Mouse (Mus musculus): ENCODE measurements around the gene Ptch2.
A peak's percentile ranks its signal among the peaks of the same experiment; 100 is the strongest.

Gene Ptch2

GRCm38 (mm10) chr4:117130790-117131189 is 34.9 kb downstream of the Ptch2 start:
- DNase-seq: no peak

GRCm38 (mm10) chr4:117131198-117131597 is 35.3 kb downstream of the Ptch2 start:
- DNase-seq: no peak

GRCm38 (mm10) chr4:117131890-117132793 is 36.3 kb downstream of the Ptch2 start:
- DNase-seq: peak; percentile 65

GRCm38 (mm10) chr4:117132794-117133143 is 36.9 kb downstream of the Ptch2 start:
- no peak for DNase-seq

GRCm38 (mm10) chr4:117133366-117133796 is 37.5 kb downstream of the Ptch2 start:
- DNase-seq: no peak

GRCm38 (mm10) chr4:117133817-117134600 is 38.1 kb downstream of the Ptch2 start, which contains the start of gene Plk3:
Gene Plk3, minus strand, starts transcription at chr4:117133963.
- peak; percentile 98 for DNase-seq

GRCm38 (mm10) chr4:117134601-117134995 is 38.7 kb downstream of the Ptch2 start:
- no peak for DNase-seq

GRCm38 (mm10) chr4:117136034-117136433 is 40.2 kb downstream of the Ptch2 start:
- peak; percentile 51 for DNase-seq

GRCm38 (mm10) chr4:117138295-117139216 is 42.7 kb downstream of the Ptch2 start:
- DNase-seq: no peak

- DNase-seq: peak; percentile 61
Measured at GRCm38 (mm10) chr4:117139217-117139612, 43.3 kb downstream of the Ptch2 start.

- no peak for DNase-seq
Measured at GRCm38 (mm10) chr4:117140613-117141012, 44.7 kb downstream of the Ptch2 start.

- DNase-seq: no peak
Measured at GRCm38 (mm10) chr4:117143023-117143422, 47.1 kb downstream of the Ptch2 start.

- no peak for DNase-seq
Measured at GRCm38 (mm10) chr4:117145248-117145647, 49.4 kb downstream of the Ptch2 start.

- peak; percentile 94 for DNase-seq
Measured at GRCm38 (mm10) chr4:117146176-117146575, 50.3 kb downstream of the Ptch2 start.

- DNase-seq: no peak
Measured at GRCm38 (mm10) chr4:117148047-117148713, 52.3 kb downstream of the Ptch2 start.

GRCm38 (mm10) chr4:117148815-117149214 is 52.9 kb downstream of the Ptch2 start:
- no peak for DNase-seq

GRCm38 (mm10) chr4:117149291-117150211 is 53.7 kb downstream of the Ptch2 start:
- no peak for DNase-seq

GRCm38 (mm10) chr4:117150212-117150733 is 54.4 kb downstream of the Ptch2 start:
- no peak for DNase-seq

GRCm38 (mm10) chr4:117151416-117151815 is 55.5 kb downstream of the Ptch2 start:
- DNase-seq: no peak

- no peak for DNase-seq
Measured at GRCm38 (mm10) chr4:117152714-117153113, 56.8 kb downstream of the Ptch2 start.

Data from lung, postnatal 10 days (tissue).